Comparison of ENCODE assay signal across 8 mouse cellular contexts in the genomic region with DNA sequence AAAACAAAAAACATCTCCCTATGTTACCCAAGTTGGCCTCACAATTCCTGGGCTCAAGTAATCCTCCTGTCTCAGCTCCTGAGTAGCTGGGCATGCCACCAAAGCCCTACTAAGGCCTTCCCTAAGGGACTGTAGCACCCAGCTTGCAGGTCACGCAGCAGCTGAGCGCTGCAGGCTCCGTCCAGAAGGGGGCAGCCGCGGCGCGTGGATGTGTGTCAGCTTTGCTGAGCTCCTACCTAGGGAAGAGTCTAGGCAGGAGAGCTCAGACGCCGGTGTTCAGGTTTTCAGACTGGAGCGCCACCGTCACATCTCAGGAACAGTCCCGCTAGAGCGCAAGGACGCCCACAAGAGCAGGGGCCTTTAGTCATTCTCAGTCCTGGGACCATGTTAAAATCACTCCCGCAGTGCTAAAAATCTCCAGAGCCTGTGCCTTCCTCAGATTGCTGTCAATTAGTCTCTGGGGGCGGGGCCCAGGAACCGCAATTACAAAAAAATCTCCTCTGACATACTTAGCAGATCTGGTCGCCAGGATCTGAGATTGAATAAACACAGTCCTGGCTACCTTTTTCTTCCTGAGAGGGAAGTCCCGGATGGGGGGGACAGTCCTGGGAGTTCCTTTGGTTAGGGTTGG. TPM values are rescaled to one million over a fixed set of nuclear protein-coding genes. Genes with fewer than 3 reads are reported as not detected.
DNase-seq lines count a peak whose midpoint lies in the region; ATAC-seq and TF ChIP-seq lines count a peak whose summit lies in the region.

No protein-coding gene starts in this region.

- no peaks in the 10 kb centered on the region for H3K9me3 ChIP-seq in intestine, embryonic 14.5 days (ENCODE audit: control insufficient read depth, low read length)
- no peaks in the 10 kb centered on the region for H3K9me3 ChIP-seq in midbrain, embryonic 10.5 days (replicated peaks)

- peak overlapping the region; percentile 29 for H3K4me2 ChIP-seq in intestine, embryonic 14.5 days (ENCODE audit: low read length)

- TF ChIP-seq CTCF in cortical plate, adult 2 months (IDR thresholded peaks at IDR 0.05; ENCODE audit: extremely low read depth, insufficient read depth, low read length): peak; percentile 96

- H3K4me3 ChIP-seq in cortical plate, adult 2 months (ENCODE audit: insufficient read depth, low read length): no peak overlapping the region
- no peak overlapping the region for H3K4me3 ChIP-seq in intestine, embryonic 14.5 days (ENCODE audit: low read depth, low read length)
- H3K4me3 ChIP-seq in midbrain, embryonic 10.5 days: peak overlapping the region; percentile 24

- H3K27me3 ChIP-seq in intestine, embryonic 14.5 days (replicated peaks; ENCODE audit: control insufficient read depth, insufficient read depth, low read length): no peaks in the 10 kb centered on the region
- H3K27me3 ChIP-seq in midbrain, embryonic 10.5 days (ENCODE audit: low read depth, poor library complexity, severe bottlenecking): peaks cover 47% of the 10 kb centered on the region

- intact Hi-C loops in gastrocnemius, postnatal 14 days (cut with DNase I; ENCODE audit: low total_unique reads): loop anchor here (10.0 kb wide), 1 partner anchor 804 kb away; no protein-coding TSS in a partner anchor

- H3K4me1 ChIP-seq in cortical plate, adult 2 months (ENCODE audit: control insufficient read depth, insufficient read depth, low read length): no peaks in the 10 kb centered on the region
- H3K4me1 ChIP-seq in intestine, embryonic 14.5 days (replicated peaks; ENCODE audit: control insufficient read depth, insufficient read depth, low read length): no peaks in the 10 kb centered on the region; the same call in 1 of the 2 replicates
- H3K4me1 ChIP-seq in midbrain, embryonic 10.5 days: peaks cover 19% of the 10 kb centered on the region

- H3K27ac ChIP-seq in cortical plate, adult 2 months (ENCODE audit: insufficient read depth, low read length): no peak overlapping the region
- no peak overlapping the region for H3K27ac ChIP-seq in intestine, embryonic 14.5 days (ENCODE audit: low read depth)
- no peak overlapping the region for H3K27ac ChIP-seq in midbrain, embryonic 10.5 days (replicated peaks)

- peak; percentile 88 to 96 for DNase-seq in adrenal gland, adult (ENCODE audit: inconsistent age in 2 of 2, low spot score in 1 of 2)
- DNase-seq in gastrocnemius, postnatal 14 days: peak; percentile 86
- peak; percentile 95 for DNase-seq in intestine, embryonic 14.5 days (ENCODE audit: low spot score)
- DNase-seq in left cerebral cortex, adult 9 months (ENCODE audit: low spot score in 2 of 2): peak; percentile 45 to 94
- peak; percentile 83 for DNase-seq in midbrain, embryonic 10.5 days (ENCODE audit: low spot score)
- peak; percentile 89 for DNase-seq in right cerebral cortex, postnatal 25 days
- peak; percentile 91 for DNase-seq in urinary bladder, postnatal 25 days (ENCODE audit: low spot score)

- no peak for TF ChIP-seq POLR2A in cortical plate, adult 2 months (IDR thresholded peaks at IDR 0.05; ENCODE audit: extremely low read depth, insufficient read depth, low read length)

- ATAC-seq in intestine, embryonic 14.5 days (replicated peaks; ENCODE audit: low FRiP score, low TSS enrichment, low read depth): peak; percentile 79

- no peak overlapping the region for H3K9ac ChIP-seq in intestine, embryonic 14.5 days (ENCODE audit: low read length)

- H3K36me3 ChIP-seq in intestine, embryonic 14.5 days (ENCODE audit: control insufficient read depth, insufficient read depth, low read length): no peaks in the 10 kb centered on the region
- no peaks in the 10 kb centered on the region for H3K36me3 ChIP-seq in midbrain, embryonic 10.5 days

- WGBS in intestine, embryonic 14.5 days: 6% methylated on average over 19 of the region's 19 CpGs
- WGBS in midbrain, embryonic 10.5 days: 7% methylated on average over 19 of the region's 19 CpGs

RNA-seq across cellular contexts. Expression of a gene that starts 32.8 kb away (rescaled TPM):
- polyA plus RNA-seq in cortical plate, adult 2 months (2012; rRNA removed): 1.4 and 1.5 TPM in 2 replicates
- total RNA-seq in gastrocnemius, postnatal 14 days (2021): 1 to 10 TPM; 1.5 to 2.5 TPM
- polyA plus RNA-seq in intestine, embryonic 14.5 days (2014; fragmentation: Nextera tagmentation; extraction: Ambion mirVana): 0.81 and 1.2 TPM in 2 replicates
- polyA plus RNA-seq in midbrain, embryonic 10.5 days (2016; fragmentation: Nextera tagmentation; extraction: Ambion mirVana): 0.30 and 0.46 TPM in 2 replicates
